Mouse (Mus musculus): ENCODE data around the gene AI661453.
A peak's percentile ranks its signal among the peaks of the same experiment; 100 is the strongest.

The AI661453 gene

GRCm38 (mm10) chr17:47440359-47440890 lies 4.0 kb downstream of the AI661453 start:
- no peak for DNase-seq (ENCODE audit: low spot score in 2 of 2)

- DNase-seq (ENCODE audit: low spot score in 2 of 2) = no peak
Measured at GRCm38 (mm10) chr17:47441296-47442051, 5.1 kb downstream of the AI661453 start.

GRCm38 (mm10) chr17:47442271-47442670 lies 5.9 kb downstream of the AI661453 start:
- DNase-seq (ENCODE audit: low spot score in 2 of 2) = no peak

GRCm38 (mm10) chr17:47444113-47444512 lies 7.7 kb downstream of the AI661453 start:
- DNase-seq (ENCODE audit: low spot score in 2 of 2) = no peak

GRCm38 (mm10) chr17:47445518-47445917 lies 9.1 kb downstream of the AI661453 start:
- no peak for DNase-seq (ENCODE audit: low spot score in 2 of 2)

GRCm38 (mm10) chr17:47446025-47446424 lies 9.6 kb downstream of the AI661453 start:
- DNase-seq (ENCODE audit: low spot score in 2 of 2) = no peak

- DNase-seq (ENCODE audit: low spot score in 2 of 2) = no peak
Measured at GRCm38 (mm10) chr17:47446561-47446960, 10.1 kb downstream of the AI661453 start.

- no peak for DNase-seq (ENCODE audit: low spot score in 2 of 2)
Measured at GRCm38 (mm10) chr17:47448523-47449372, 12.3 kb downstream of the AI661453 start.

- no peak for DNase-seq (ENCODE audit: low spot score in 2 of 2)
Measured at GRCm38 (mm10) chr17:47449432-47449831, 13.0 kb downstream of the AI661453 start.

GRCm38 (mm10) chr17:47450239-47450638 lies 13.8 kb downstream of the AI661453 start:
- DNase-seq (ENCODE audit: low spot score in 2 of 2) = no peak

GRCm38 (mm10) chr17:47450880-47451565 lies 14.6 kb downstream of the AI661453 start:
- no peak for DNase-seq (ENCODE audit: low spot score in 2 of 2)

GRCm38 (mm10) chr17:47452886-47453285 lies 16.5 kb downstream of the AI661453 start:
- DNase-seq (ENCODE audit: low spot score in 2 of 2) = no peak

GRCm38 (mm10) chr17:47454675-47455074 lies 18.3 kb downstream of the AI661453 start:
- peak; percentile 39 to 63 for DNase-seq (ENCODE audit: low spot score in 2 of 2)

- DNase-seq (ENCODE audit: low spot score in 2 of 2) = no peak
Measured at GRCm38 (mm10) chr17:47458310-47458709, 21.9 kb downstream of the AI661453 start.

- no peak for DNase-seq (ENCODE audit: low spot score in 2 of 2)
Measured at GRCm38 (mm10) chr17:47458936-47459335, 22.5 kb downstream of the AI661453 start.

- DNase-seq (ENCODE audit: low spot score in 2 of 2) = no peak
Measured at GRCm38 (mm10) chr17:47459341-47459919, 23.0 kb downstream of the AI661453 start.

- no peak for DNase-seq (ENCODE audit: low spot score in 2 of 2)
Measured at GRCm38 (mm10) chr17:47461688-47462087, 25.3 kb downstream of the AI661453 start.

- DNase-seq (ENCODE audit: low spot score in 2 of 2) = no peak
Measured at GRCm38 (mm10) chr17:47462209-47462608, 25.8 kb downstream of the AI661453 start.

GRCm38 (mm10) chr17:47462728-47463388 lies 26.4 kb downstream of the AI661453 start:
- DNase-seq (ENCODE audit: low spot score in 2 of 2) = no peak

- no peak for DNase-seq (ENCODE audit: low spot score in 2 of 2)
Measured at GRCm38 (mm10) chr17:47464248-47464965, 28.0 kb downstream of the AI661453 start.

All from spleen, postnatal 10 days (tissue).